Mouse (Mus musculus) right cerebral cortex, postnatal 10 days (tissue): Measurements from ENCODE around the gene Tenm2.
A peak's percentile ranks its signal among the peaks of the same experiment; 100 is the strongest.

Source experiments
- DNase-seq, 2 experiments: peaks; one replicate each; pipeline ENCODE4 v3.0.0; 2021; ENCODE audit warnings: low spot score in 2 of 2

Tenm2 gene

DNA sequence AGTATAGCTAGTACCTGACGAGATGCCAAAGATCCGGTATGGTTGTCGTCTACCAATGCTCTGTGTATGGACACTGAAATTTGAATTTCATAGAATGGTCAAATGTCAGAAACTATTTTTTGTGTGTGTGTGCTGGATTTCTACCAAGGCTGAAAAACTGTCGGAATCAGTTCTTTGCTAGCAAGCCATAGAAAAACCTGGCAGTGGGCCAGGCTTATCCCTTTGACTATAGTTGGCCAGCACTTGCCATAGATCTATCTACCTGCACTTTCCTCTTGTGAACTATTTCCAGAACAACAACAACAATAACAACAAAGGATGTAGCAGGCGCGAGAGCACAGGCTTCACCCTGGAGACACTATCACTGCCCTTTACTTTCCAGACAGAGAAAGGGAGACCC lies 1098.5 kb downstream of the Tenm2 start:
- DNase-seq, result peak in 1 of 2 experiments; percentile 33

DNA sequence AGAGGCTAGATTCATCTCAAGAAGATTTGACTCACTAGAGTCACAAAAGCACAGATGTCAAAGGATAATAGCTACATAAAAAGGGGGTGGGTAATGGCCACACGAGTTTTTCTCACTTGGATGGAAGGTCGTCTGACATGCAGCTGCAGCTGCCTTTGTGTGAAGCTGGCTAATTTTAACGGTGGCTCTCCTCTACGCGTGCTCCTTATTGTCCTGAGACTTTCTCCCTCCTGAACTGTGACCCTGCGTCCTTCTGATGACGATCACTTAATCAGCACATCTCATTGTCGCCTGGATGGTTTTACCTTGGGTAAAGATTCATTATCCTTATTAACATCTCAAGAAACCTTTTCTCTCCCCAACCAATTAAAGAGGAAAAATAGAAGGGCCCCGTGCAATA lies 1101.1 kb downstream of the Tenm2 start:
- DNase-seq, result no peak

GRCm38 (mm10) chr11:36123275-36123674 lies 1112.5 kb downstream of the Tenm2 start:
- DNase-seq, result no peak

DNA sequence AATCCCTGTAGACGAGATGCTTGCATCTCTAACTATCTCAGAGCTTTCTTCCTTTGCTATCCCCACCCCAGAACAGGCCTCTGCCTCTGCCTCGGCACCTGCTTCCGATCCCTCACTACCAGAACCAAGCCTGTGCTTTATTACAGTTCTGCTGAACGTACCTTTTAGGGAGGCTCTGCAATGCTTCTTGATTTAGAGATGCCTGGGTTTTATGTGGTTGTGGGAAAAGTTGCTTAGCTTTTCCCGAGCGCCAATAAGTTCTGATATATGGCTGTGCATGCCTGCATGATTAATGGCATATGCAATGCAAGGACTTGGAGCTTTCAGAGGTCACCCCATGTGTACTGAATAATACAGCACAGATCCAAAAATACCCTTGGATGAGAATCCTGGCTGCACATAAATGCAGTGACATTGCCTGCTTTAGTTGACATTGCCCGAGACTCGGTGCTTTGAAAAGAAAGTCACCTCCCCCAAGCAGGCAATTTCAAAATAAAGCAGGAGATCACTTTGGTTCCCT lies 1114.3 kb downstream of the Tenm2 start:
- DNase-seq, result no peak

GRCm38 (mm10) chr11:36120591-36121409 lies 1115.0 kb downstream of the Tenm2 start:
- peak in 1 of 2 experiments; percentile 38 for DNase-seq

- DNase-seq, result peak in 1 of 2 experiments; percentile 31
These were observed 1122.4 kb downstream of the Tenm2 start for GRCm38 (mm10) chr11:36113326-36113725.

DNA sequence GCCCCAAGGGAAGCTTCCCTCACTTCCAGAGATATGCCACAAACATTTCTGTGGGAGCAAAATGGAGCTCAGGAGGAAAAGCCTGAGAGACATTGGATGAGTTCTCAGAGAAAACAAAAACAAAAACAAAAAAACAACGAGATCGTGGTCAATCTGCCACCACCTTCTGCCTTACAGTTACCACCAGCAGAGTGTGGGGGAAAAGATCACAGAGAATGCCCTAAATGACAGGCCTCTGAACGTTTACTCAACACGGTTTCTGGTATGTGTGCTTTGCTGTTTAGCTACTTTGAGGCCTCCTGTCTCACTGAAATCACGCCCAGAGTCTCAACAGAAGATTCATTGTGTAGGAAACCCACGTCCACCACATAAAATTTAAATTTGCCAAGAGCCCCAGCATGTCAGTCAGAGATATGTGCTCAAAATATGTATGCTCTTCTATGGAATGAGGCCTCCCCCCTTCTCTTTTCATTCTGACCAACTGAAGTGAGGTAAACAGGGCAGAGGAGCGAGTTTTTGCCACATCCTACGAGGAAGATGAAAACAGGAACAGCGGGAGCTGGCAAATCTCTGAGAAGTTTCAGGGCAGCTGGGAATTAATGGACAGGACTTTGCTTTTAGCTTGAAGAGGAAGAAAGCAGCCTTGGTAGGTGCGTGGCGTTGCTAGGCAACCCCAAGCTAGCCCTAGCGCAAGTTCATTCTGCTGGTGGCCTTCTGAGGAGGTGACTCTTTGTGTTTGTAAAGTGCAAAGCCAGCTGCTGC lies 1126.6 kb downstream of the Tenm2 start:
- DNase-seq, result peak; percentile 63 to 72

DNA sequence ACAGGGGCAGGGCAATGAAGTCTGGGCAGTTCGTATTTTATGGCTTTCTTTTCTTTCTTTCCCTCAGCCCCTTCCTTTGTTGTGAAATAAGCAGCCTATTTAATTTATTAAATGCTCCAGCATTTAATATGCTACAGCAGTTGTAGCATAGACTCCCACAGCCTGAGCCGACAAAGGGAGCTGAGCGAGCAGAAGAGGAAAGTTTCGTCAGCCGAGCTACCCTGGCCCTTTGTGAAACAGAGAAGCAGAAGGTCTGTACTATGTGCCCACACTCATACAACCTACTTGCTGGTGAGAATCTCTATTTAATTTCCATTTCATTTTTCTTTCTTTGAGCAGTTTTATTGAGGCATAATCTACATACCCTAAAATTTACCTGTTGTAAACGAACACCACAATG lies 1127.9 kb downstream of the Tenm2 start:
- no peak for DNase-seq

DNA sequence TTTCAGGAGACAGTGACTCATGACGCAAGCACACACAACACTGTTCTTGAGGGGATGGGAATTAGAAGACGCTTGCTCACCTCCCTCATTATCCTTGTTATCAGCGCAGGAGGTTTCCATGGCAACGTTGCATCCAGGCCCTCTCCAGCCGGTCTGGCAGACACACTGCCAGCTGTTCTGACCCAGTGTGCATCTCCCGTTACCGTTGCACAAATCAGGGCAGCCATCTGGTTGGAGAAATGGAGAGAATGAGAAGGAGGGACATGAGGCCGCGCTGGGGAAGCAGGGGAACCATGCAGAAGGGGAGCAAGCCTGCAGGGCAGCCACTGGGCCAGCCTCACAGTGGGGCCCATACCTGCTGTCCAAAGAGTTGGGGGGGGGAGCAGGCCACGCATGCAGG lies 1129.1 kb downstream of the Tenm2 start:
- DNase-seq, result peak; percentile 37 to 63

GRCm38 (mm10) chr11:36103556-36103955 lies 1132.2 kb downstream of the Tenm2 start:
- no peak for DNase-seq

GRCm38 (mm10) chr11:36096219-36096618 lies 1139.5 kb downstream of the Tenm2 start:
- peak; percentile 78 to 82 for DNase-seq

DNA sequence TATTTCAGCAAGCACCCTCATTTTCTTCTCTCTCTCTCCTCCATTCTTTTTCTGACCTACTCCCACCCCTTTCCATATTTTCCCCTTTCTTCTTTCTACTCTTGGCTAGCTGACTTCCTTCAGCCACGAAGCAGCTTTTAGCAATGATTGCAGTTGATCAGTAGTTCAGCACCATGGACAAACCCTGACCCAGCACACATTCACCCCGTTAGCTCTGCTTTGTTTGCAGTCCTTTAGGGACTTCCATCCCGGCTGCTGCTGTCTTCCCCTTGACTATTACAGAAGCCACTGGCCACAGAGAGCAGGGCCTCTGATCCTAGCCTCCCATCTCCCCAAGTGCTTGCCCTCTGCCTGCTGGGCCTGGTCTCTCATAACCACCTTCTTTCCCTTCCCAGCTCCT lies 1145.6 kb downstream of the Tenm2 start:
- DNase-seq, result no peak

DNA sequence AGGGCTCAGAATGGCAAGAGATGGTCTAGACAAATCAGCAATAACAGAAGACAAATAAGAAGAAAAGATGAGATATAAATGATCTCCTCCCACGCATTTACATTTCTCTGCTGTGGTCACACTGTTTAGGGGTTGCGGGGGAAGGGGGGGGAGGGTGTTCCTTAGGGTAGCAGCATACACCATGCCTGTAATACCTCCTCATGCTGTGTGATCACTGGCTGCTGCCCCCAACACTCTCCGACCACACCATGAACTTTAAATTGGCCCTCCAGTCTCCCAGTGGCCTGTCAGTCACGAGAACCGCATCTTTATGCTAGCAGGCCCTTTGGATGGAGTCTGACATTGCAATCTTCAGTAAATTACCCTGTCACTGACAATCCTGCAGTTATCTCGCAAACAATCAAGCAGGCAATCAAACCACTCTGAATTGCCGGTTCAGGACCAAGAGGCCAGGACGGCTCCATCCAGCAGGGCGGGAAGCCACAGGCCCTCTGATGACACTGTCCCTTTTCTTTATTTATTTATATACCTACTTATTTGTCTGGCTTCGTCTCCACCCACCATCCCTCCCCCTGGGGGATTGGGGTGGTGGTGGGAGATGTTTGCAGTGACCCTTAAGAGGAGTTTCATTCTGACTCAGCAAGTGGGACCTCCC lies 1154.2 kb downstream of the Tenm2 start:
- no peak for DNase-seq

GRCm38 (mm10) chr11:36080766-36081165 lies 1155.0 kb downstream of the Tenm2 start:
- DNase-seq, result no peak

DNA sequence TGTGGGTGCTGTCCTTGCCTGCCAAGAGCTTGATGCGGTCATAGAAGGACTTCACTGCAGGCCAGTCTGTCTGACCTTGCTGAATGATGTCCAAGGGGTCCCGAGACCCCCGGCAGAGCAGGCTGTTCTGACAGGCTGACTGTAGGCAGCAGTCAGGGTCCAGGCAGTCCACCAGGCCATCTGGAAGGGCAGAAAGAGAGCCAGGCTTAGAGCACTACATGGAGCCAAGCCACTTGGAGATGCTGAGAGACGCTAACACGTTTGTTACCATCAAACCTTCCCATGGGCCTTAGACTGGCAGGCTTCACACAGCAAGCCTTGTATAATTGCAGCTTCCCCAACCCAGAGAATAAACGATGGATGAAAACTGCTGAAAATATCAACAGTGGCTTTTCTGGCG lies 1157.4 kb downstream of the Tenm2 start:
- no peak for DNase-seq

DNA sequence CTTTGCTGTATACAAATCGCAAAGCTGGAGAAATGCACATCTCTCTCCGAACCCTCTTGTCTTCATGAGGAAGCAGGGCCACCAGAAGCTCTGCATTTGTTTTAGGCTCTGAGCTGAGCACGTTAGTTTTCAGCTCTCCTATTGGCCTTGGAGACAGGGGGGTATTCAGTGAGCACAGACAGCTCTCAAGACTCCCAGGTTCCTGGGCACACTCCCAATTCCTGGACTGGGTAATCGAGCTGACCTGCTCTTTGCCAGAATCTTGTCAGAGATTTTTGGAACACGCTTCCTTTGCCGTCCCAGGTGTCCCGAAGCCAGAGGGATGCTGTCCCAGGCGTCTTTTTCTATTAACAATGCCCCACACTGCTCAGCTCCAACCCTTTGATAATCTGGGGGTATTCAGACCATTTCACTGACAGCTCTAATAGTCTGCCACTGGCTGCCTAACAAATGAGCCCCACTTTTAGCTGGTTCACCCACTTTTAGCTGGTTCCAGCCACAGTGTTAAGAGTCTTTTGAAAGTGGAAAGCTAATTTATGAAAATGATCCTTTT lies 1161.7 kb downstream of the Tenm2 start:
- DNase-seq, result peak; percentile 73 to 79

DNA sequence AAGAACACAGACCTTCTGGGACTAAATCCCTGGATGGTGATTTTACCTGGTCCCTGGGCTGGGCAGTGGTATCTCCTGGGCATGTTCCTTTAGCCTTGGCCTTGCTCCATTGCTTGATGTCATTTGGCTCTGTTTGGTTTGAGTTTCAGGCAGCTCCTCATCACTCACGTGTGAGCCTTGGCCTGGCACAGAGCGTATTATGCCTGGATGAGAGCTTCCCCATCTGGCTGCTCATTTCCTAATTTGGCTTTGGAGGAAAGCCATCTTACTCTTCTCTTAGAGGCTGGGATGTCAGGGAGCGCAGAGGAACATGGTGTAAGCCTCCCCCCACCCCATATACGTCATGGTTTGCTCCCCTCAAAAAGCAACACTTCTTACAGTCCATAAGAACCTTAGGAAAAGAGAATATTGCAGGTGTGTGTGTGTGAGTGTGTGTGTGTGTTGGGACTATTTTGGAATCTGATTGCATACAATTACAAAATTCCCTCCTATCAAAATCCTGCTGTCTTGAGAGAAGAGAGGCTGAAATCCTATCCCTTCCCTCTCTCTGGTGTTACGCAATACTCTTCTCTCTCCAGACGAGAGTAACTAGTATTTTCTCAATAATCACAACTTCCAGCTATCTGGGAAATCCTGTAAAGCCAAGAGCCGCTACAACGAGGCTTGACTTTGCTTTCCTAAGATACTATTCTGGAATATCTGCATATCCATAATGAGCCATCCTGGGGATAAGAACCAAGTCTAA lies 1162.5 kb downstream of the Tenm2 start:
- peak; percentile 67 to 80 for DNase-seq

- no peak for DNase-seq
These were observed 1163.1 kb downstream of the Tenm2 start for GRCm38 (mm10) chr11:36072646-36073045.

DNA sequence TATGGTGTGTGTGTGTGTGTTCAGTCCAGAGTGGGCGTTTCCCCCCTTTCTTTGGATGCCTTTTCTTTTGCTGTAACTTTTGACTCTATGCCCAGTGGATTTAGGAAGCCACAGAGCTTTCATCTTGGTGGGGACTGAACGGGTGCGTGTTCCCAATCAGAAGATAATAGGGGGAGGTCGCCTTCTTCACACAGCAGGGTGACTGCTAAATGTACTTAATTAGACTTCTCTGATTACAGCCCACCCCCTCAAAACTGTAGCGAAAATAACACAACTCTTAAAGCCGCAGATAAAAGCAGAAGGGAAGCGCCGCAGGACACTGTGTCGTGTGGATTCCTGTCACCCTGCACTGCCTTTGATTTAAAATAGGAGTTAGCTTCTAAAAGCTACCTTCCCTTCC lies 1163.7 kb downstream of the Tenm2 start:
- DNase-seq, result no peak

DNA sequence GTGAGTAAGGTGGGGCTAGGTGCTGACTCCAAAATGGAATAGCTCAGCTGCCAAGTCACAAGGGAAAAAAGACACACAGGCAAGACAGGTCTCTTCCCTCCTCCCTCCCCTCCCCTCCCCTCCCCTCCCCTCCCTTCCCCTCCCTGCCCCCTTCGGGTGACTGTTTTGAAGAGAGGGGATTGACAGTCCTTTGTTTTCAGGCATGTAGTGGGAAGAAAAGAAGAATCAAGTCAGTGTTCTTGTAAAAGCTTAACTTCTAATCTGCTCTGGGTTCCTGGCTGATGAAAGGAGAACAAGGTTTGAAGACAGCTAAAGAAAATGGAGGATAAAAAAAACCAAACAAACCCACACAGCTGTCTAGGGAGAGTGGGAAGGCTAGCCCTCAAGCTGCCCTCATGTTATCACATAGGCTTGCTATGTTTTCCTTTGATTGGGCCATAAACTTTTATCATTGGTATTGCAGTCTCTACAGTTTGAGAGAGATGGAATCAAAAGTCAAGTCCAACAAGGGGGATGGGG lies 1176.4 kb downstream of the Tenm2 start:
- DNase-seq, result no peak

GRCm38 (mm10) chr11:36056525-36056924 lies 1179.2 kb downstream of the Tenm2 start:
- no peak for DNase-seq
